Mouse (Mus musculus) heart, postnatal 10 days (tissue): Measurements from ENCODE around the gene Vps45. TPM values are rescaled to one million over a fixed set of nuclear protein-coding genes. Genes with fewer than 3 reads are reported as not detected.

Experiments
- DNase-seq, 2 experiments: peaks; one replicate each; pipeline ENCODE4 v3.0.0; 2021
- intact Hi-C: fragments of 180-260 bp; cut with DNase I; formaldehyde crosslinking; loops from one replicate; pipeline ENCODE4 v1.15.1; 2025
- total RNA-seq, 2 experiments: library from RNA; stranded (reverse); gene quantifications; 2 replicates each; pipeline ENCODE4 v1.2.3; 2021

Gene Vps45
- total RNA-seq, 2 experiments from 2014 or later = 24.7 to 34.4 TPM

- intact Hi-C loops = no loop called here
- DNase-seq = no peak
Observed at GRCm38 (mm10) chr3:96041079-96041478, 17.2 kb downstream of the Vps45 start.

- intact Hi-C loops = no loop called here
- DNase-seq = no peak
Observed at GRCm38 (mm10) chr3:96040663-96041006, 17.6 kb downstream of the Vps45 start.

GRCm38 (mm10) chr3:96039857-96040662 is 18.2 kb downstream of the Vps45 start:
- intact Hi-C loops = loop anchor here (5.0 kb wide), 1 partner anchor 38 kb away; no protein-coding TSS in a partner anchor
- DNase-seq = no peak

- no peak for DNase-seq
- intact Hi-C loops = loop anchor here (5.0 kb wide), 1 partner anchor 37 kb away; no protein-coding TSS in a partner anchor
Observed at GRCm38 (mm10) chr3:96038851-96039250, 19.4 kb downstream of the Vps45 start.

GRCm38 (mm10) chr3:96038156-96038555 is 20.1 kb downstream of the Vps45 start:
- no peak for DNase-seq
- intact Hi-C loops = loop anchor here (5.0 kb wide), 1 partner anchor 36 kb away; no protein-coding TSS in a partner anchor

- intact Hi-C loops = loop anchor here (5.0 kb wide), 1 partner anchor 34 kb away; no protein-coding TSS in a partner anchor
- no peak for DNase-seq
Observed at GRCm38 (mm10) chr3:96036796-96037195, 21.5 kb downstream of the Vps45 start.

GRCm38 (mm10) chr3:96033046-96033445 is 25.2 kb downstream of the Vps45 start:
- no peak for DNase-seq
- intact Hi-C loops = no loop called here

GRCm38 (mm10) chr3:96032652-96033017 is 25.6 kb downstream of the Vps45 start:
- intact Hi-C loops = no loop called here
- DNase-seq = no peak

GRCm38 (mm10) chr3:96031991-96032651 is 26.1 kb downstream of the Vps45 start:
- intact Hi-C loops = no loop called here
- DNase-seq = no peak

- intact Hi-C loops = no loop called here
Observed at GRCm38 (mm10) chr3:96029766-96030165, 28.5 kb downstream of the Vps45 start.

GRCm38 (mm10) chr3:96029336-96029735 is 28.9 kb downstream of the Vps45 start:
- DNase-seq = peak; percentile 29 to 46
- intact Hi-C loops = no loop called here

More at GRCm38 (mm10) chr3:96029766-96030165, 28.5 kb downstream of the Vps45 start:
- DNase-seq = no peak

GRCm38 (mm10) chr3:96027875-96028274 is 30.4 kb downstream of the Vps45 start:
- intact Hi-C loops = no loop called here
- DNase-seq = no peak

- no peak for DNase-seq
- intact Hi-C loops = no loop called here
Observed at GRCm38 (mm10) chr3:96027145-96027544, 31.1 kb downstream of the Vps45 start.

GRCm38 (mm10) chr3:96021421-96022128 is 36.7 kb downstream of the Vps45 start:
- DNase-seq = no peak
- intact Hi-C loops = no loop called here

- intact Hi-C loops = no loop called here
- no peak for DNase-seq
Observed at GRCm38 (mm10) chr3:96020735-96021134, 37.5 kb downstream of the Vps45 start.

- DNase-seq = peak in 1 of 2 experiments; percentile 21
- intact Hi-C loops = no loop called here
Observed at GRCm38 (mm10) chr3:96017461-96017860, 40.8 kb downstream of the Vps45 start.

GRCm38 (mm10) chr3:96016257-96016889 is 41.9 kb downstream of the Vps45 start:
- intact Hi-C loops = no loop called here
- no peak for DNase-seq

- intact Hi-C loops = no loop called here
- no peak for DNase-seq
Observed at GRCm38 (mm10) chr3:96015681-96016080, 42.6 kb downstream of the Vps45 start.

- intact Hi-C loops = no loop called here
- no peak for DNase-seq
Observed at GRCm38 (mm10) chr3:96012805-96013204, 45.5 kb downstream of the Vps45 start.

- DNase-seq = no peak
- intact Hi-C loops = no loop called here
Observed at GRCm38 (mm10) chr3:96008463-96008862, 49.8 kb downstream of the Vps45 start.

GRCm38 (mm10) chr3:96001560-96001959 is 56.7 kb downstream of the Vps45 start:
- intact Hi-C loops = loop anchor here (5.0 kb wide), 1 partner anchor 36 kb away; no protein-coding TSS in a partner anchor
- no peak for DNase-seq
